Mouse (Mus musculus): ENCODE data around the gene Abcg3.
"Not testable (repeated sequence)": the region's sequence is repeated elsewhere in the genome, so short reads cannot be mapped to it uniquely, and the experiment has no call there.

Abcg3 gene

GRCm38 (mm10) chr5:104982535-104982934 lies at the start of gene Abcg3:
TSS of gene Abcg3 (minus strand) at chr5:104982718.
- DNase-seq = no peak

- DNase-seq = no peak
These were observed 30.0 kb upstream of the Abcg3 start for GRCm38 (mm10) chr5:105012551-105012950.

- DNase-seq = no peak
These were observed 29.1 kb upstream of the Abcg3 start for GRCm38 (mm10) chr5:105011570-105011969.

GRCm38 (mm10) chr5:105010376-105010775 lies 27.9 kb upstream of the Abcg3 start:
- DNase-seq = no peak

GRCm38 (mm10) chr5:104989411-104989810 lies 6.9 kb upstream of the Abcg3 start:
- DNase-seq = no peak

- no peak for DNase-seq
These were observed 5.5 kb upstream of the Abcg3 start for GRCm38 (mm10) chr5:104988000-104988399.

GRCm38 (mm10) chr5:104986706-104987105 lies 4.2 kb upstream of the Abcg3 start:
- DNase-seq = no peak

- no peak for DNase-seq
These were observed 3.4 kb downstream of the Abcg3 start for GRCm38 (mm10) chr5:104979040-104979513.

GRCm38 (mm10) chr5:104958141-104958793 lies 24.3 kb downstream of the Abcg3 start:
- no peak for DNase-seq

- DNase-seq = no peak
These were observed 27.3 kb downstream of the Abcg3 start for GRCm38 (mm10) chr5:104955208-104955607.

GRCm38 (mm10) chr5:104946951-104947350 lies 35.6 kb downstream of the Abcg3 start:
- no peak for DNase-seq

GRCm38 (mm10) chr5:104934148-104934547 lies 48.4 kb downstream of the Abcg3 start:
- no peak for DNase-seq

- not testable (repeated sequence) for DNase-seq
These were observed 76.0 kb downstream of the Abcg3 start for GRCm38 (mm10) chr5:104906556-104906955.

Data from right cerebral cortex, postnatal 25 days (tissue).